Mouse (Mus musculus) C2C12 (cell line): ENCODE data around the gene Ctf1. TPM values are rescaled to one million over a fixed set of nuclear protein-coding genes. Genes with fewer than 3 reads are reported as not detected.
"Not testable (repeated sequence)": the region's sequence is repeated elsewhere in the genome, so short reads cannot be mapped to it uniquely, and the experiment has no call there.

Source experiments
- H3K27me3 ChIP-seq: one replicate; pipeline ENCODE4 v1.6.1; 2011; ENCODE audit not compliant: control insufficient read depth, insufficient read depth, insufficient read length
- H3K36me3 ChIP-seq: one replicate; pipeline ENCODE4 v1.6.1; 2011; ENCODE audit not compliant: control insufficient read depth, insufficient read depth
- H3K4me3 ChIP-seq: one replicate; pipeline ENCODE4 v1.5.1; 2011; ENCODE audit warnings: mild to moderate bottlenecking, control low read depth; ENCODE audit not compliant: poor library complexity, insufficient read depth, severe bottlenecking
- H3K79me2 ChIP-seq: one replicate; pipeline ENCODE4 v1.6.1; 2011; ENCODE audit not compliant: control insufficient read depth, insufficient read depth
- H3K79me3 ChIP-seq: one replicate; pipeline ENCODE4 v1.6.1; 2011; ENCODE audit warnings: low read depth, control low read depth
- H3ac ChIP-seq: one replicate; pipeline ENCODE3; 2011; ENCODE audit warnings: low read depth; ENCODE audit not compliant: control insufficient read depth, insufficient read length
- CEBPB ChIP-seq: IDR thresholded peaks from one replicate; pipeline ENCODE4 v1.6.1; 2011; ENCODE audit warnings: low read depth, mild to moderate bottlenecking, control low read depth, moderate library complexity
- CTCF ChIP-seq: IDR thresholded peaks from one replicate; pipeline ENCODE4 v1.5.1; 2011; ENCODE audit not compliant: control insufficient read depth, insufficient read depth, insufficient read length
- FOSL1 ChIP-seq: IDR thresholded peaks from one replicate; pipeline ENCODE4 v1.8.0; 2011; ENCODE audit warnings: mild to moderate bottlenecking, low read length; ENCODE audit not compliant: poor library complexity, insufficient read depth, severe bottlenecking
- MAX ChIP-seq: IDR thresholded peaks from one replicate; pipeline ENCODE4 v1.6.1; 2011; ENCODE audit warnings: mild to moderate bottlenecking, control low read depth
- MYOD1 ChIP-seq: IDR thresholded peaks from one replicate; pipeline ENCODE4 v1.6.1; 2011; ENCODE audit warnings: low read depth; ENCODE audit not compliant: control insufficient read depth, insufficient read length
- MYOG ChIP-seq: IDR thresholded peaks from one replicate; pipeline ENCODE4 v1.6.1; 2011; ENCODE audit not compliant: control insufficient read depth, insufficient read length; ENCODE audit errors: extremely low read depth
- USF1 ChIP-seq: IDR thresholded peaks from one replicate; pipeline ENCODE4 v1.6.1; 2011; ENCODE audit warnings: low read depth, mild to moderate bottlenecking, control low read depth, moderate library complexity
- polyA plus RNA-seq: library from polyadenylated mRNA; unstranded; fragments of >200 nt; fragmentation: generic; extraction: Trizol; gene quantifications from one replicate; pipeline ENCODE4 v1.2.1, GENCODE M21; 2012; ENCODE audit warnings: missing spikeins

Gene Ctf1
- polyA plus RNA-seq, 1 experiment = 9.2 TPM

DNA sequence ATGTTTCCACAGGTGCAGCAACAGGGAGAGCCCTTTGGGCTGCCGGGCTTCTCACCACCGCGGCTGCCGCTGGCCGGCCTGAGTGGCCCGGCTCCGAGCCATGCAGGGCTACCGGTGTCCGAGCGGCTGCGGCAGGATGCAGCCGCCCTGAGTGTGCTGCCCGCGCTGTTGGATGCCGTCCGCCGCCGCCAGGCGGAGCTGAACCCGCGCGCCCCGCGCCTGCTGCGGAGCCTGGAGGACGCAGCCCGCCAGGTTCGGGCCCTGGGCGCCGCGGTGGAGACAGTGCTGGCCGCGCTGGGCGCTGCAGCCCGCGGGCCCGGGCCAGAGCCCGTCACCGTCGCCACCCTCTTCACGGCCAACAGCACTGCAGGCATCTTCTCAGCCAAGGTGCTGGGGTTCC, 4.5 kb downstream of the Ctf1 start:
- no peaks in the 10 kb centered on the region for H3K79me3 ChIP-seq
- H3K36me3 ChIP-seq = no peaks in the 10 kb centered on the region
- no peaks in the 10 kb centered on the region for H3K79me2 ChIP-seq
- H3ac ChIP-seq = no peak overlapping the region
- no peak overlapping the region for H3K4me3 ChIP-seq
- TF ChIP-seq CEBPB (no peak), USF1 (no peak), CTCF (peak; percentile 5), MYOG (no peak), FOSL1 (no peak)
- no peaks in the 10 kb centered on the region for H3K27me3 ChIP-seq

DNA sequence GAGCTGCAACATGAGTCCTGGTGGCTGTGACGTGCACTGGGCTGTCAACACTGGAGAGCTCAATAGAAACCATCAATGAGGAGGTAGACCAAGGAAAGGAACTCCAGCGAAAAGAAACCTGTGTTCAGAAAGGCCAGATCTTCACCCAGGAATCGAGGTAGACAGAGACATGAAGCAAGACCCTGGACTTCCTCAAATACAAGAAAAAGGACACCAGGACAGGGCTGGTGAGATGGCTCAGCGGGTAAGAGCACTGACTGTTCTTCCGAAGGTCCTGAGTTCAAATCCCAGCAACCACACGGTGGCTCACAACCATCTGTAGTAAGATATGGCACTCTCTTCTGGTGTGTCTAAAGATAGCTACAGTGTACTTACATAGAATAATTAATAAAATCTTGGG, 5.8 kb downstream of the Ctf1 start:
- H3K36me3 ChIP-seq = no peaks in the 10 kb centered on the region
- no peak overlapping the region for H3K4me3 ChIP-seq
- no peak overlapping the region for H3ac ChIP-seq
- no peaks in the 10 kb centered on the region for H3K27me3 ChIP-seq
- no peaks in the 10 kb centered on the region for H3K79me2 ChIP-seq
- no peaks in the 10 kb centered on the region for H3K79me3 ChIP-seq
- TF ChIP-seq CEBPB (no peak), MYOD1 (no peak), MAX (no peak), USF1 (no peak), CTCF (no peak)

DNA sequence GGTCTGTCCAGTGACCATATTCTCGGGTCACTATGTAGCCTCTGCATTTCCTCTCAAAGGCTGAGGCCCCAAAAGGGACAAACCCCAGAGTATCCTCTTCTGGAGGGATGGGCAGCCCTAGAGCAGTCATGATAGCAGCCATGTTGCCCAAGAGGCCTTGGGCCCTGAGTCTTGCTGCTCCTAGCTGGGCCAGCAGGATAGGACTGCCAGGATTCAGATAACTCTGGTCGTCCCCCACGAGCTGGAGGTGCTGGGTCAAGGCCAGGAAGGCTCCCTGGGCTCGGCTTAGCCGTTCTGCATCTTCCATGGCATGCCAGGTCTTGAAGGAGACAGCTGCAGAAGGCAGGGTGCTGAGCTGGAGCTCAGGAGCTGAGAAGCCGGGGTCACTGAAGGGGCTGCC, 6.7 kb downstream of the Ctf1 start:
- TF ChIP-seq MAX (no peak), FOSL1 (no peak), MYOG (no peak), MYOD1 (no peak), CEBPB (no peak), CTCF (no peak), USF1 (no peak)
- Histone ChIP-seq H3K79me2 (no peaks in the 10 kb centered on the region), H3K79me3 (no peaks in the 10 kb centered on the region), H3K4me3 (no peak overlapping the region), H3ac (no peak overlapping the region), H3K36me3 (no peaks in the 10 kb centered on the region), H3K27me3 (no peaks in the 10 kb centered on the region)

DNA sequence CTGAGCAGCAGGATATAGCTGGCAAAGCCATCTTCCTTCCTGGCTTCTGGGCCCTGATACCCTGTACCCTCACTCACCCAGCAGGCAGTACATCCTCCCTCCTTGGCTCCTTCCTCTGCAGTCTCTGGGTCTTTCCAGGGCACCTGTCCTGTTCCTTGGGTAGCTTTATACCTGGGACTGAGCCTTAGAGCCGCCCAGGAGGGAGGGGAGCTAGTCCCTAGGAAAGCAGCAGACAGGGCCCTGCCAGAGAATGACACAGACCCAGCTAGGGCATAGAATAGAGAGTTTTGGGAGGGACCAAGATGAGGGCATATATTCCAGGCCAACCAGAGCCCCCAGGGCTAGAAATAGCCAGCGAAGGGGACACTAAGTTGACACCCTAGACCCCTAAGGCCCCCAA, 13.0 kb downstream of the Ctf1 start:
- no peak overlapping the region for H3K4me3 ChIP-seq
- no peaks in the 10 kb centered on the region for H3K79me3 ChIP-seq
- peaks cover 14% of the 10 kb centered on the region for H3K27me3 ChIP-seq
- no peak overlapping the region for H3ac ChIP-seq
- TF ChIP-seq MAX (no peak), CEBPB (no peak), FOSL1 (no peak)
- H3K79me2 ChIP-seq = no peaks in the 10 kb centered on the region
- no peaks in the 10 kb centered on the region for H3K36me3 ChIP-seq

DNA sequence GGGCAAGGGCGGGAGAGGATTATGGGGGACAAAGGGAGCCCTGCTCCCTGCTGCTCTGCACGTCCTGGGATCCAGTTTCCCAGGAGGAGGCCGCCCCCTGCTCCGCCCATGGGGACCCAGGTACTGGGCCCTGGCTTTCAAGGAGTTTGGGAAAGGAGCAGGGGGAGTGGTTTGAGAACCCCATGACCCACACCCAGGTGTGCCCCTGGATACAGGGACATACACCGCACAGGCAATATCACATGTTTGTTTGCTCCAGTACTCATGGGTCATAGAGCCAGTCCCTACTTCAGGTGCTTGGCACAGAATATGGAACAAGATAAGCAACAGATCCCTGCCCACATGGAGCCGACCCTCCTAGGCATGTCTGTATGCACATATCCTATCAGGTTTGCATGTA, 13.4 kb downstream of the Ctf1 start:
- Histone ChIP-seq H3K4me3 (no peak overlapping the region), H3ac (no peak overlapping the region), H3K79me3 (no peaks in the 10 kb centered on the region), H3K79me2 (no peaks in the 10 kb centered on the region), H3K27me3 (peaks cover 14% of the 10 kb centered on the region), H3K36me3 (no peaks in the 10 kb centered on the region)
- TF ChIP-seq USF1 = no peak
- no peak for TF ChIP-seq CTCF
- no peak for TF ChIP-seq MYOG
- no peak for TF ChIP-seq MAX
- TF ChIP-seq CEBPB = no peak

DNA sequence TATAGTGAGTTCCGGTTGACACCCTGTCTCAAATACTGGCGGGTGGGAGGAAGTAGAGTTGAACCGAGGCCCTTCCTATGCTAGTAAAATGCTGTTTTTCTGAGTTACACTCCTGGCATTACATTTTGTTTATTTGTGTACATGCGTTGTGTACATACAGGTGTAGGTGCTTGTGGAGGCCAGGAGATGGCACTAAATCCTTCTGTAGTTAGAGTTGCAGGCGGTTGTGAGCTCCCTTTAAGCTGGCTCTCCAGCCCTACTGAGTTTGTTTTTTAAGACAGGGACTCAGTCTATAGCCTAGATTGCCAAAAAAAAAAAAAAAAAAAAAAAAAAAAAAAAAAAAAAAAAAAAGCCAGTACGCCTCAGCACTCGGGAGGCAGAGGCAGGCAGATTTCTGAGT, 15.4 kb downstream of the Ctf1 start:
- no peaks in the 10 kb centered on the region for H3K36me3 ChIP-seq
- no peak overlapping the region for H3K4me3 ChIP-seq
- H3K79me3 ChIP-seq = no peaks in the 10 kb centered on the region
- no peak for TF ChIP-seq CEBPB
- no peak for TF ChIP-seq FOSL1
- TF ChIP-seq MAX = no peak
- TF ChIP-seq MYOD1 = no peak
- TF ChIP-seq MYOG = no peak
- no peak for TF ChIP-seq USF1
- no peak for TF ChIP-seq CTCF
- peaks cover 14% of the 10 kb centered on the region for H3K27me3 ChIP-seq
- H3ac ChIP-seq = no peak overlapping the region
- H3K79me2 ChIP-seq = no peaks in the 10 kb centered on the region

DNA sequence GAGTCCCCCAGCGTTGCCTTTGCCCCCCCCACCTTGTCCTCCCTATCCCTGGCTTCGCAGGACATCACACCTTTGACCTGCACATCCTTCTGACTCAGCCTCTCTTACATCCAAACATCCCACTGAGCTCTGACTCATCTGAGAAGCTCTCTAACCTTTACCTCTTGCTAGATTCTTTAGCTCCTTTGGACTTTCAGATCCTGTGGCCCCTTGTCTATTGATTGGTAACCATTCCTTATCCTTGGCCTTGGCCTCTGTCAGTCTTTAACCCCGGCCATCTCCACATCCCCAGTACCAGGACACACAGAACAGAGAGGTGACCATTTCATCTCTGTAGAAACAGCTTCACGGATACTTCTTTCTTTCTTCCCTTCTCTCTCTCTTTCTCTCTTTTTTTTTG, 17.6 kb downstream of the Ctf1 start:
- no peak overlapping the region for H3K4me3 ChIP-seq
- no peak overlapping the region for H3ac ChIP-seq
- H3K79me3 ChIP-seq = no peaks in the 10 kb centered on the region
- TF ChIP-seq MYOD1 (no peak), MYOG (no peak), CEBPB (no peak), CTCF (no peak), MAX (no peak), FOSL1 (no peak), USF1 (no peak)
- peaks cover 14% of the 10 kb centered on the region for H3K27me3 ChIP-seq
- H3K79me2 ChIP-seq = no peaks in the 10 kb centered on the region
- no peaks in the 10 kb centered on the region for H3K36me3 ChIP-seq

DNA sequence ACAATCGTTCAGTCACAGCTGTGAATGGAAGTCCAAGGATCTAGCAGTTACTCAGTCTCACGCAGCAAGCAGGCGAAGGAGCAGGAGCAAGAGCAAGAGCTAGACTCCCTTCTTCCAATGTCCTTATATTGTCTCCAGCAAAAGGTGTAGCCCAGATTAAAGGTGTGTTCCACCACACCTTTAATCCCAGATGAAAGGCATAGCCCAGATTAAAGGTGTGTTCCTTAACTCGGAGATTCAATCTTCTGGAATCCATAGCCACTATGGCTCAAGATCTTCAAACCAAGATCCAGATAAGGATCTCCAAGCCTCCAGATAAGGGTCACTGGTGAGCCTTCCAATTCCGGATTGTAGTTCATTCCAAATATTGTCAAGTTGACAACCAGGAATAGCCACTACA, 19.5 kb downstream of the Ctf1 start, which contains the start of gene Ctf2:
Ctf2 (minus strand) TSS at position 101 of the 400 bp plus-strand sequence.
- not testable (repeated sequence) for H3K4me3 ChIP-seq, H3K36me3 ChIP-seq, H3ac ChIP-seq, H3K79me2 ChIP-seq, H3K27me3 ChIP-seq, H3K79me3 ChIP-seq
